Mouse (Mus musculus): ENCODE measurements around the gene Foxo3. TPM values are rescaled to one million over a fixed set of nuclear protein-coding genes. Genes with fewer than 3 reads are reported as not detected.

The Foxo3 gene
- polyA plus RNA-seq, 1 experiment from 2014 or later: 4.4 TPM

DNA sequence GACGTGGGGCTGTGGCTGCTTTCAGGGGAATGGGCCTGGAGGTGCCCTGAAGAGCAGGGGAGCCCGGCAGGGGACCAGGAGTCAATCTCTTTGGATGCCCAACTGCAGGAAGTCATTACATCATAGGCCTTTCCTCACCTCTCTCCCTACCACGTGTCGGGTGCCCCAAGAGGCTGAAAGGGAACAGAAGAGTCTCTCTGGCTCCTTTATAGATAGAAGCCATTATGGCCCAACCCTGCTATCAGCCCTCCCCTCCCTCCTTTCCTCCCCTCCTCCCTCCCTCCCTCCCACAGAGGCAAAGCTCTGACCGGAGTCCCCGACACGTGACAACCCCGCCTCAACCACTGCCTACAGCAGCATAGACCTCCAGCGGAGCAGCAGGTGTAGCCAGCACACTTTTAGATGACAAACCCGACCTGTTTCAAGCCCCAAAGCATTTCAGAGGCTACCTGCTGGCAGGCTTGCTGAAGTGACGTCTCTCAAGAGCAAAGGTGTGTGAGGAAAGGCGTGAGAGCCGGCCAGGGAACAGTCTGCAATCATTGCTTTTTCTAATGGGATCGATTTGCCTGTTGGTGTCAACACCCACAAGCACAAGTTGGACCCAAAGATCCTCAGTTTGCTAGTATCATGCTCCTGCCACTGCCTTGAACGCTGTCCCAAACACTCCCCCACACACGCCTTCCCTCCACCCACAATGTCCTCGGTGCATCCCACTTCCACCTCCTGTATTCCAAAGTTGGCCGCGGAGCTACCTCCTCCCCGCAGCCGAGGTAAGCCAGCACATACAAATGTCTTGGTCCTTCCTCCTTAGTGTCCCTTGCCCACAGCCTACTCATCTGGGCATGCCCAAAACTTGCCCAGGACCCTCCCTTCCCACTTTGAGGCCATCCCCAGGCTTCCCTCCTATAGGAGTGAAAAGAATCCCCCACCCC lies 2.5 kb downstream of the Foxo3 start:
- Histone ChIP-seq H3K27me3 (replicated peaks) (peaks cover 10% of the 10 kb centered on the region; the same call in 1 of the 2 replicates), H3K27ac (no peak overlapping the region), H3K9ac (peak overlapping the region; percentile 54; the same call in 1 of the 2 replicates), H3K9me3 (no peaks in the 10 kb centered on the region), H3K4me2 (peak overlapping the region; percentile 94), H3K4me3 (peak overlapping the region; percentile 56), H3K36me3 (replicated peaks) (no peaks in the 10 kb centered on the region), H3K4me1 (peaks cover 32% of the 10 kb centered on the region)
- 9% methylated on average over 21 of the region's 21 CpGs for WGBS
- ATAC-seq (replicated peaks): no peak

DNA sequence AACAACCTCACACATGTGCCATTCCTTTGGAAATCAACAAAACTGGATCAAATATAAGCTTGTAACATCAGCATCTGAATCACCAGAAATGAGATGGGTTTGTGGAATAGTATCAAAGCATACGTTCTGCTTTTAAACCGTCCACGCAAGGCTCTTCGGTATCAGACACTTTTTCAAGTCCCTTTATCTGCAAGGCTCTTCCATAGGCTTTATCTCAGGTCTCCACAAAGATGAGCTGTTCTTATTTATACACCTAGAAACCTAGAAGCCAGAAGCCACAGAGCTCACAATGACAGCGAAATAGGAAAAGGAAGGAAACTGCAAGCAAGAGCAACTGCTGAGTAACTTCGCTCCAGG lies 3.2 kb downstream of the Foxo3 start:
- Histone ChIP-seq H3K4me1 (peaks cover 27% of the 10 kb centered on the region), H3K9ac (no peak overlapping the region), H3K27me3 (replicated peaks) (peaks cover 10% of the 10 kb centered on the region; the same call in 1 of the 2 replicates), H3K27ac (no peak overlapping the region), H3K4me3 (no peak overlapping the region), H3K9me3 (no peaks in the 10 kb centered on the region), H3K36me3 (replicated peaks) (no peaks in the 10 kb centered on the region), H3K4me2 (peak overlapping the region; percentile 94)
- WGBS: 76% methylated on average over 6 of the region's 6 CpGs
- no peak for ATAC-seq (replicated peaks)

DNA sequence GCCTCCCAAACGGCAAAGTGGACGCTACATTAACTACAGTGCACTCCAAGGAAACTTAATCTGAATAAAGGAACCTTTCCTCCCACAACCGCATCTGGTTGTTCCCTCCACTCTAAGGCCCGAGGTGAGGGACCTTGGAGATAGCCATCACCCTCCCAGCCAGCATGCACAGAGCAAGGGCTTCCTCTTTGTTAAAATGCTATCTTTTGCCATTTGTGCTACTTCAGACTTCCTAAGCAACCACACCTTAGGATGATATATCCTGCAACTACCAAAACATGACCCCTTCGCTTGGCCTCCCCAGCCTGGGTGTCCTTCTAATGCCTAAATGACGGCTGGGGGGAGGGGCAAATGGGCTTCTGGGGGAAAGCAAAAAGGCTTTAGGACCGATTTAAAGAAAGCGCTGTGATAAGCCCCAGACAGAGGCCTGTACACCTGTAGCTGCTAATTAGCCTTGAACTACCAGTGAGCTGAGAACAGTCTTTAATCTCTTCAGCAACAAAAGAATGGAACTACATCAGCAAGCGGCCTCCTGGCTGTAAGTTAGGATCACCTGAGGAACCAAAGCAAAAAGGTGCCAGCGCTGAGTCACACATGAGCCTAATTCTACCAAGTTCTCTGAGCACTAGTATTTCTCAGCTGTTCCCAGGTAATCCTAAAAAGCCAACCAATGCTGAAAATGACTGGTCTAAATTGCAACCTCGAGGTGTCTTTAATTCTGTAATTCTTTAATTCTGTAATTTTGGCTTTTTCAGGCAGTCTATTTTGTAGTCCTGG lies 4.9 kb downstream of the Foxo3 start:
- H3K9me3 ChIP-seq: no peaks in the 10 kb centered on the region
- H3K27ac ChIP-seq: no peak overlapping the region
- H3K4me2 ChIP-seq: no peak overlapping the region
- ATAC-seq (replicated peaks): no peak
- no peak overlapping the region for H3K9ac ChIP-seq
- peaks cover 27% of the 10 kb centered on the region for H3K4me1 ChIP-seq
- H3K4me3 ChIP-seq: no peak overlapping the region
- H3K36me3 ChIP-seq (replicated peaks): no peaks in the 10 kb centered on the region
- 63% methylated on average over 11 of the region's 11 CpGs for WGBS
- peaks cover 10% of the 10 kb centered on the region; the same call in 1 of the 2 replicates for H3K27me3 ChIP-seq (replicated peaks)

DNA sequence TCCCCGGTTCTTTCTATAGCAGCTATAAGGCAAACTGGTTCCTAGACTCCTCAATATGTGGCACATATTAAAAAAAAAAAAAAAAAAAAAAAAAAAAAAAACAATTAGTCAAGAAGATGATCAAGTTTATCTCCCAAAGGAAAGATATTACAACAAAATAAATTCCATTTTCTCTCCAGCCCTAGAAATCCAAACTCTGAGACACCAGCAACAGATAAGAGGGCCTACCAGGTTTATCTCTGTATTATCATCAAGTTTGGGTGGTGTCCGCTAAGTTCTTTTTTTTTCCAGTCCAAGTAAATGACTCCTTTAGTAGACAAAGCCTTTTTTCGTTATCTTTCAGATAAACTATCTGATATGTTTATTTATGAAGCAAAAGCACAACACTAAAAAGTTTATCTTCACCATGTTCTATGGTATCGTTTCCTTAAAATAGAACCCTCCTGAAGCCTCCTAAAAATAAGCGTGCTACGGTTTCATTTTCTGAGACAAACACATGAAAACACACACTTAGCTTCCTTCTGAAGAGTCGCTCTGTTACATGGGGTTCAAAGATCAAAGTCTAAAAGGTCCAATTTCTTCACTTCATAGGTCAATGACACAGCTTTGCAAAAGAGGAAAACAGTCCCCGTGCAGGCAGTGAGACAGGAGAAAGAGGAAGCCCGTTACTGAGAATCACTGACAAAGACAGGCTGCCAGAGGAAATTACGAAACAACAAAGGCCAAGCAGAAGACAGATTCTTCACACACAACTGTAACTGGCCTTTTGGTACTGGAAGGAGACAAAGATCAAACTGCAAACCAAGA lies 6.1 kb downstream of the Foxo3 start:
- peaks cover 27% of the 10 kb centered on the region for H3K4me1 ChIP-seq
- H3K9ac ChIP-seq: no peak overlapping the region
- no peak overlapping the region for H3K4me2 ChIP-seq
- no peaks in the 10 kb centered on the region for H3K9me3 ChIP-seq
- peaks cover 10% of the 10 kb centered on the region; the same call in 1 of the 2 replicates for H3K27me3 ChIP-seq (replicated peaks)
- 67% methylated on average over 10 of the region's 10 CpGs for WGBS
- no peak overlapping the region for H3K4me3 ChIP-seq
- H3K27ac ChIP-seq: no peak overlapping the region
- H3K36me3 ChIP-seq (replicated peaks): no peaks in the 10 kb centered on the region; the same call in 1 of the 2 replicates
- no peak for ATAC-seq (replicated peaks)

DNA sequence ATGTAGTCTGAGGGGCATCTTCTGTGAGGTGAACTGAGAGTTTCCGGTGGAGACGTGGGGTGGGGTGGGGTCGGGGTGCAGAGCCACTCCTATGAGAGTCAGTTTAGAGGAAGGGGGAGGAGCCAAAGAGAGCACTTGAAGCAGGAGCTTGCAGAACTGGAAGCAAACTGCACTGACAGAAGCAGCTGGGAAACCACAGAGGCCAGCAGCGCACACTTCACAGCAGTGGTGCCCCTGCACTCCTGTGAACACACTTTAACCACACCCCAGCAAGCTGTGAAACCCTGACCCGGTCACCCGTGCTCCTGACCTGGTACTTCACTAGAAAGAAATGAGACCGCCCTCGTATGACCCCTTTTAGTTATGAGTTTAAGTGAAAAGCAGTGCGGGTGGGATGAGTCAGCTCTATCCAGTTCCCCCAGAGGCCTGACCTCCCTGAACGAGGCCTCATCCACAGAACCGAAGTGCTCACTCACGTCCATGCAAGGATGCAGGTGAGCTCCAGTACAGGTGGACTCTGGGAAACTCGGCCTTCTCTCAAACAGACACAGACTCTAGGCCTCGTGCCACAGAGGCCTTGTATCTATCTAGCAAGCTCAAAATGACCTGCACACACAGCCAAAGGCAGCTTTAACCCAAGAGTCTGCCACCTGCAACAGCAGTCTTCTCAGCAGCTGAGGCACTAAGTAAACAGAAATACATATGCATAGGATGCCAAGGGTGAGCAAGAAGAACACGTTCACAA lies 7.1 kb downstream of the Foxo3 start:
- no peaks in the 10 kb centered on the region; the same call in 1 of the 2 replicates for H3K36me3 ChIP-seq (replicated peaks)
- no peak overlapping the region for H3K27ac ChIP-seq
- no peak overlapping the region for H3K4me3 ChIP-seq
- H3K9ac ChIP-seq: no peak overlapping the region
- H3K9me3 ChIP-seq: no peaks in the 10 kb centered on the region
- H3K27me3 ChIP-seq (replicated peaks): peaks cover 10% of the 10 kb centered on the region; the same call in 1 of the 2 replicates
- H3K4me2 ChIP-seq: no peak overlapping the region
- H3K4me1 ChIP-seq: peaks cover 17% of the 10 kb centered on the region
- no peak for ATAC-seq (replicated peaks)
- WGBS: 79% methylated on average over 15 of the region's 15 CpGs

DNA sequence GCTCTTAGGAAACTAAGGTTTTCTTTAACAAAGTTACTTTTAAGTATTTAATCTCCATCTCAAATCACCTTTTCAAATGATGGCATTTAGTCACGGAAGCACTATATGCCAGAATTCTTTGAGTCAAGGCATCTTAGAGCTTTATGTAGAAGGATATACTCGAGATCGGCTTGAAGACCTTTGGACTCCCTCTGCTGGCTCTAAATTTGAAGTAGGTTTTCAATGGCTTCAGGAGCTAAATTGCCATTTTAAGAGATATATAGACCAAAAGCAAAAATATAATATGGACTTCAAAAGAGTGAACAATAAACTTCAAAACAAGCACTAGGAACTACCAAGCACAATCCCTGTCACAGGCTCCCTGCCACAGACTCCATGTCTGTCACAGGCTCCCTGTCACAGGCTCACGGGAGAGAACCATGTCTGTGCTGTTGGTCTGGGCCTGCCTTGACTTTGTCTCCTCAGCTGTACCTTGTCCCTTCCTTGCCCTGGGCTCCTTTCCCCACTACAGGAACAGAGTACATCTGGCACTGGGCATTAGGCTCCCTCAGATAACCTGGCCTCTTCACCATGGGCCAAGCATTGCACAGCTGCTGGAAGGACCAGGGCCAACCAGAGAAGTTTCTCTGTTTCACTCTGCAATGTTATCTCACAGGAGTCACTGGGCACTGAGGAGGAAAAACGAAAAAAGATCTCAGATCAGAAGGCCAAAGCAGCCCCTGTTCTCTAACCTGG lies 8.6 kb downstream of the Foxo3 start:
- H3K4me2 ChIP-seq: no peak overlapping the region
- no peaks in the 10 kb centered on the region; the same call in 1 of the 2 replicates for H3K36me3 ChIP-seq (replicated peaks)
- H3K4me3 ChIP-seq: no peak overlapping the region
- H3K27ac ChIP-seq: no peak overlapping the region
- no peaks in the 10 kb centered on the region for H3K9me3 ChIP-seq
- H3K27me3 ChIP-seq (replicated peaks): no peaks in the 10 kb centered on the region
- H3K9ac ChIP-seq: no peak overlapping the region
- peaks cover 3% of the 10 kb centered on the region; the same call in 1 of the 2 replicates for H3K4me1 ChIP-seq
- ATAC-seq (replicated peaks): no peak
- WGBS: 77% methylated on average over 5 of the region's 5 CpGs

DNA sequence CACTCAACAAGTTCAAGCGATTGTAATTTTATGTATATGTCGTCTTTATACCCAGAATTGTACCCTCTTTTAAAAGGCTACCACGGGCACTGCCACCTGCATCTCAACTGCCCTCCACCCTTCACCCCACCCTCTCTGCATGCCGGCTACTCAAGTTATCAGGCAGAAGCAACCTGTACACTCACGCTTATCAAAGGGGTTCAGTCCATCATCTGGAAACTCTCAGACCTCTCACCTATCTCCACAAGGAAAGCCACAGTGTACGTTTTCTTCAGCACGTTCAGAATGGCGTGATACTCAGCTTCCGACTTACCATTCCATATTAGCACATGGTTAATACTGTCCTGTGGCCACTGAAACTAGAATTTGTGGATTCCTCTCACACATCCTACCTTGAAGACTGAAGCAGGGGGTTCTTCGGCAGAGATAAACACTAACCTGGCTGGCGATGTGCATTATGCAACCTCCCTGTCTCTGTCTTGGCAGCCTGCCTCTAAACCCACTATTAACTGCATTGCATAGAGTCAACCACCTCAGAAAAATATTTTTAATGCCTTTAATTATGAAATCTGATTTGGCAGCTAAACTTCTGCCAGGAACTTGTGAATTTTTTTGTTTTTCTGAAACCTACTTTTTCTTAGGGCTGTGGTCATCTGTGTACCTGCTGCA lies 11.4 kb downstream of the Foxo3 start:
- H3K27ac ChIP-seq: no peak overlapping the region
- H3K9me3 ChIP-seq: no peaks in the 10 kb centered on the region
- 94% methylated on average over 11 of the region's 11 CpGs for WGBS
- no peaks in the 10 kb centered on the region; the same call in 1 of the 2 replicates for H3K36me3 ChIP-seq (replicated peaks)
- no peak for ATAC-seq (replicated peaks)
- H3K4me2 ChIP-seq: no peak overlapping the region
- H3K4me3 ChIP-seq: no peak overlapping the region
- no peak overlapping the region for H3K9ac ChIP-seq
- H3K4me1 ChIP-seq: no peaks in the 10 kb centered on the region
- H3K27me3 ChIP-seq (replicated peaks): no peaks in the 10 kb centered on the region

DNA sequence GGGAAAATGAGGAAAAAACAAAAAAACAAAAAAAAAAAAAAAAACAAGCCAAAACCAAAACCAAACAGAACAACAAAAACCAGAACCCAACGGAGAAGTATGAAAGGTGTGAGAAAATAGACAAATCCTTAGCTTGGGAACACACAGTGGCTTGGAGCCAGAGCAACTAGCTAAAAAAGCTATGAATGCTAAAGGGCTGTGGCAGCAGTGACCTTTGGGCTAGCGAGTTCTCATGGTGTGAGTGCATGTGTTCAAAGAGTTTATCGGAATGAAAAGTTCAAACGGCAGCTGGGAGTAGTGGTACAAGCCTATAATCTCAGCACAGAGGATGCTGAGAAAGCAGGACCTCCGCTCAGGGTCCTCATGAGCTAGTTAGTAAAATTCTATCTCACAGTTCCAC lies 12.4 kb downstream of the Foxo3 start:
- no peaks in the 10 kb centered on the region for H3K27me3 ChIP-seq (replicated peaks)
- H3K4me3 ChIP-seq: no peak overlapping the region
- 86% methylated on average over 5 of the region's 5 CpGs for WGBS
- H3K9ac ChIP-seq: no peak overlapping the region
- no peaks in the 10 kb centered on the region for H3K4me1 ChIP-seq
- no peaks in the 10 kb centered on the region; the same call in 1 of the 2 replicates for H3K36me3 ChIP-seq (replicated peaks)
- no peaks in the 10 kb centered on the region for H3K9me3 ChIP-seq
- no peak for ATAC-seq (replicated peaks)
- no peak overlapping the region for H3K4me2 ChIP-seq
- no peak overlapping the region for H3K27ac ChIP-seq

DNA sequence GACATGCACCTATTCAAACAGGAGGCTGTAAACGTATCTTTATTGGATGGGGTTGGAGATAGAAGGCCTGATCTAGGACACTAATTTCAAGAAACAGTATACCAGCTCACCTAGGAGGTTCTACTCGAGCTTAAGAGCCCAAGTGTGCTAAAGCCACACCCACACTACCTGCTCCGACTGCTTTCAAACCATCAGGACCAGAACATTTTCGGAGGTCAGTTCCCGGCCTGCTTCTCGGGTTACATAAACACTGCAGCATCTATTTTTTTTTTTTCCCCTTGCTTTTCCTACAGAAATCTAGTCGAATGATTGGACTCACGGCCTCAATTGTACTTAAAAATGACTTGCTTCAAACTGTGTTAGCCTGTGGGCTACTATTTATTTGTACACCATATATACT lies 12.9 kb downstream of the Foxo3 start:
- Histone ChIP-seq H3K9me3 (no peaks in the 10 kb centered on the region), H3K4me1 (no peaks in the 10 kb centered on the region), H3K27me3 (replicated peaks) (no peaks in the 10 kb centered on the region), H3K9ac (no peak overlapping the region), H3K36me3 (replicated peaks) (no peaks in the 10 kb centered on the region; the same call in 1 of the 2 replicates), H3K4me2 (no peak overlapping the region), H3K27ac (no peak overlapping the region), H3K4me3 (no peak overlapping the region)
- ATAC-seq (replicated peaks): no peak
- 85% methylated on average over 8 of the region's 8 CpGs for WGBS

DNA sequence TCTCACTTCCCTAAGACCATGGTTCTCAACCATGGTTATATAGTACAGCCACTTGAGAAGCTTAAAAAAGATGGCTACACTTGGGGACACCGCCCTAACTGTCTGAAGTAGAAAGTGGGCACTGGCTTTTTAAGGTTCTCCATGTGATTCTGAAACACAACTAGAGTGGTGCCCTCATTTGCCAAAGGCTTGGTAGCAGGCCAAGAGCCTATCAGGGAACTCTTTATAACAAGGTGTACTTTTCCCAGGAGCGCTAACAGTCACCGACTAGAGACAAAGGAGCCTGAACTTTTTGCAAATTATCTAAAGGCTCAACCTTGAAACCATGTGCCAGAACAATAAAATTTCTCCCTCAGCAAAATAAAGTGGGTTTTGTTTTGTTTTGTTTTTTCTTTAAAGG lies 14.5 kb downstream of the Foxo3 start:
- no peaks in the 10 kb centered on the region for H3K27me3 ChIP-seq (replicated peaks)

More for the DNA sequence above, 14.5 kb downstream of the Foxo3 start:
- Histone ChIP-seq H3K4me2 (no peak overlapping the region), H3K27ac (no peak overlapping the region), H3K9ac (no peak overlapping the region), H3K4me1 (no peaks in the 10 kb centered on the region), H3K4me3 (no peak overlapping the region), H3K36me3 (replicated peaks) (no peaks in the 10 kb centered on the region; the same call in 1 of the 2 replicates), H3K9me3 (no peaks in the 10 kb centered on the region)
- 97% methylated on average over 3 of the region's 3 CpGs for WGBS
- no peak for ATAC-seq (replicated peaks)

Measured in midbrain, embryonic 15.5 days (tissue).